Mouse (Mus musculus): Measurements from ENCODE around the gene Fam207a. TPM values are rescaled to one million over a fixed set of nuclear protein-coding genes. Genes with fewer than 3 reads are reported as not detected.

Fam207a gene
- total RNA-seq (2021) = 10 to 100 TPM; 11.7 to 12.0 TPM

DNA sequence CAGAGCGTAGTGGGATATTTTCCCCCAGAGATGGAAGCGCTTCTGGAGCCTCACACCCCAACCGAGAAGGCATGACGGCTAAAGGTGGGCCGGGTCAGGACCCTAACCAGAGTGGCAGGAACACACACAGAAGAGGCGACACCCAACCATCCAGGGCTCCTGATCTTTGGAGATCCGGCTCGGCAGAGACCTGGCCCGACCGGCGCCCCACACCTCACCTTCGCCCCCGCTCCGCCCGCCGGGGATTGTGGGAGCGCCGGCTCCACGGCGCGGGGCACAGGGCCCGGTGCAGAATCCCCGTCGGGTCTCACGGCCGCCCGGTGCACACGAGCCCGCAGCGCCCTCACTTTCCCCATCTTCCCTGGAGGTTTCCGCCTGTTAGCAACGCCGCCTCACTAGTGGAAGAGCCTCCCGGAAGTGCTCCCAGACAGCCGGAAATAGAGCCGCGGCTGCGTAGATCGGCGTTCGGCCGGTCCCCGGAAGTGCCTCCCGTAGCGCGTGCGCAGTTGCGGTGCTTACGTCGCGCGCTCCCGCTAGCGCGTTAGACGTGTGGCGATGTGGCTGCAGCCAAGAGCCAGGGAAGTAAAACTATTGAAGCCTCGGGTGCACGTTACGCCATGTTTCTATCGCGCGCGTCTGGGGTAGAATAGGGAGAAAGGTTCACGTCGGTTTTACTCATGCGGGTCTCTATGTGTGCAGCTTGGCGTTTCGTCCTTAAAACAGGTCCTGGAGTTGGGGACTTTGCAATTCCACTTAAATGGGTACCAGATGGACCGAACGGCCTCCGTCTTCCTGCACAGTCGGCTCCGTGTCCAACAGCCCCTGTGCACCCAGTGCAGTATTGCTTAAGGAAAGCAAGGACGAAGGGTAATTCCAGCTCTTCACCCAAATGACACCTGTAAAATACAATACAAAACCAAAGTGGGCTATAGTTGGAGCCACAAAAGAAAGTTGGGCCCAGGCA is at the start of gene Fam207a:
Gene Fam207a, minus strand, starts transcription at position 401 of the 964 bp plus-strand sequence.
- DNase-seq = peak; percentile 95 to 96
- intact Hi-C loops (cut with DNase I) = loop anchor here (5.0 kb wide), 1 partner anchor 107 kb away; the partner anchor contains the start of gene Ube2g2

DNA sequence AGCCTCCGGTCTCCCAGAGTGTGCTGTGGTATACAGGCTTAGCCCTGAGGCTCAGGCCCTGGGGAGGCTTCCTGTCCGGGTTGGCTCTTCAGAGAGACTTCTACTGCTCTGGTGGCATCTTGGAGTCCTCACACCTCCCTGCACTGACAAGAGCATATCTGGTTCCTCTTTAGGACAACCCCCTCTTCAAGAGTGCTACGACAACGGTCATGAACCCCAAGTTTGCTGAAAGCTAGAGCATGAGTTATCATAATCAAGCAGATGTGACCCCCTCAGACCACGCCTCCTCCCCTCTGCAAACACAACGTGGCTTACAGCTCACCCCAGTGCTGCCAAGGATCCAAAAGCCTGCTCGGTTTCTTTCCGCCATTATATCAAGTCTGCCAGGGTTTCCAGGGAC is 49.4 kb upstream of the Fam207a start:
- DNase-seq = no peak
- intact Hi-C loops (cut with DNase I) = loop anchor here (5.0 kb wide), 1 partner anchor 283 kb away; no protein-coding TSS in a partner anchor

DNA sequence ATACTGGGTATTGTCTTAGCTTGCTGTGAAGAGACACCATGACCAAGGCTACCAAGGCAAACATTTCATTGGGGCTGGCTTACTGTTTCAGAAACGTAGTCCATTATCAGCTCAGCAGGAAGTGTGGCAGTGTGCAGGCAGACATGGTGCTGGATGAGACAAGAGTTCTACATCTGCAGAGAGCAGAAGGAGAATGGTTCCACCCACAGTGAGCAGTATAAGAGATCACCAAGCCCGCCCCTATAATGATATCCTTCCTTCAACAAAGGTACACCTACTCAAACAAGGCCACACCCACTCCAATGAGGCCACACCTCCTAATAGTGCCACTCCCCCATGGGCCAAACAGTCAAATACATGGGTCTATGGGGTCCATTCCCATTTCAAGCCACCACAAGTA is 45.9 kb upstream of the Fam207a start:
- intact Hi-C loops (cut with DNase I) = no loop called here
- no peak for DNase-seq

DNA sequence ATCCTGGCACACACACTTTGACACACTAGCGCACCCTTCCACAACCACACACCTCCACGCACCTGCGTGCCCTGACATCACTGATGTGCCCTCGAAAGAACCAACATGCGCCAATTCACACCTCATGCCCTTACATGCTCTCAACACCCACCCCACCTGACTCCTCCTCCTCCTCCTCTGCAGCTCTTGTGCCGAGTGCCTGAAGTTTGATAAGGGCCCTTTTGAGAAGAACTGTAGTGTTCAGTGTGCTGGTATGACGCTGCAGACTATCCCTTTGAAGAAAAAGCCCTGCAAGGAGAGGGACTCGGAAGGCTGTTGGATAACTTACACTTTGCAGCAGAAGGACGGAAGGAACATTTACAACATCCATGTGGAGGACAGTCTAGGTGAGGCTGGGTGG is 45.2 kb upstream of the Fam207a start:
- no peak for DNase-seq
- intact Hi-C loops (cut with DNase I) = no loop called here

DNA sequence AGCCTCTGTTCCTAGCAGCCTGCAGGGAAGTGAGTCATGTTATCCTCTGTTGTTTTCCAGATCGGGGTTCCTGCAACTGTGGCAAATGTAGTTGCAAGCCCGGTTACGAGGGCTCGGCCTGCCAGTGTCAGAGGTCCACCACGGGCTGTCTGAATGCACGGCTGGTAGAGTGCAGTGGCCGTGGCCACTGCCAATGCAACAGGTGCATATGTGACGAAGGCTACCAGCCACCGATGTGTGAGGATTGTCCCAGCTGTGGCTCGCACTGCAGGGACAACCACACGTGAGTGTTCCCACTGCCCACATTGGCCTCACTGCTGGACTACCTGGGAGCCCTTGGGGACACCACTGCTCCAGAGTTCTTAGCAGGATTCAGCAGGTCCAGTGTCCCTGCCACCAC is 44.5 kb upstream of the Fam207a start:
- intact Hi-C loops (cut with DNase I) = no loop called here
- DNase-seq = no peak

DNA sequence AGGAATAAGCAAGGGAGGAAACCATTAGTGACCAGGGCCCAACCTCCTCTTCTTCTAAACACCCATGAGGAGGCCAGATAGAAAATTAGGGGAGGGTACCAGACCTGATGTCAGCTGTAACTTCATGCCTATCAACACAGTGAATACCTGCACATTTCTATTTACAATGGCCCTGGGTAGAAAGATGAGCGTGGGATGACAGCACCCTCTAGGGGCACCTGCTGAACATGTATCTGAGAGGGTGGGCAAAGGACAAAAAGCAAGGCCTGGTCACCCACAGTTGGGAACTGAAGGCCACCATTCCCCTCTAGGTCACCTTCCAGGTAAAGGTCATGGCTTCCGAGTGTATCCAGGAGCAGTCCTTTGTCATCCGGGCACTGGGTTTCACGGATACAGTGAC is 42.1 kb upstream of the Fam207a start:
- intact Hi-C loops (cut with DNase I) = no loop called here
- DNase-seq = no peak

DNA sequence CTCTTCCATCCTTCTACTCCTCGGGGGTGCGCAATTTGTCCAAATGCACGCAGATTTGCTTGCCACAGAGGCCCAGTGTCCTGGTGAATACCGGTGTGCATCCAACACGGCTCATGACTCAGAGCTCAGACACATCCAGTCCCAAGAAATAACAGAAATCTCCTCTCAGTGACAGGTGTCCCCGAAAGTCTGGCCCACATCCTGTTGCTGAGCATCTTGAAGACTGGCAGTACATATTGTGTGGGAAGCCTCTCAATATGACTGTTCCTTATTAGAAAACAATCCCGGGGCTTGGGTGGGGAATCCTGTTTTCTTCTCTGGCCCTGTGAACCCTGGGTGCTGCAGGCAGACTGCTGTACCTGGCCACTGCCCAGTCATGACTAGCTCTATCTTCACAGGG is 41.0 kb upstream of the Fam207a start:
- DNase-seq = no peak
- intact Hi-C loops (cut with DNase I) = no loop called here

DNA sequence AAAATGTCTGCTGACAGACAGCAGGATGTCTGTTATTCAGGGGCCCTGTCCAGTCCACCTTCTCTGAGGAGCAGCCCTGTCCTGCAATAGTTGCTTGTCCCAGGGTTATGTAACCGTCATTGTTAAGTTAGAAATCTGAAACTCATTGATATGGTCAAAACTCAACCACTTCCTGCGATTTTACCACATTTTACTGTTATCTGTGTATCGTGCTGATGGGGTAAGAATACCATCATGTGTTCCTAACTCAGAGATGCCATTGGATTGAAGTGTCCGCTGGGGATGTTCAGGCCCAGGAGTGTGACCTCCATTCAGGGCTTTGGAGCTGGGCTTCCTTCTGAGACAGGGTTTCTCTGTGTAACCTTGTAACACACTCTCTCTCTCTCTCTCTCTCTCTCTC is 39.3 kb upstream of the Fam207a start:
- no peak for DNase-seq
- intact Hi-C loops (cut with DNase I) = no loop called here

DNA sequence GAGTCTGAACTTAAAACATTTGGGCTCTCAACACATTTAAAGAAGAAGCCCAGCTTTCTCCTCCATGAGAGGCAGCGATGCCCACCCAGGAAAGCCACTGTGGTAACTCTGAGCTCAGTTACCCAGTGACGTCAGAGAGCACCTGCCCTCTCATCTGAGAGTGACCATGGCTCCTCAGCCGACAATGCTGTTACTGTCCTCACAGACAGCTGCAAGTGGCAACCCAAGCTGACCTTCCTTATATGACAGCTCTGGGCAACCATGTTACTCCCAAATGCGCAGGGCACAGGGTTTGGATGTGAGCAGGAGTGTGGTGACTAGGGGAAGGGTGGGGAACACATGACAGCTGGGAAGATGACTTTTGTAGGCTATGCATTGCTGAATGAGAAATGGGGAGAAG is 37.7 kb upstream of the Fam207a start:
- intact Hi-C loops (cut with DNase I) = no loop called here
- DNase-seq = no peak

DNA sequence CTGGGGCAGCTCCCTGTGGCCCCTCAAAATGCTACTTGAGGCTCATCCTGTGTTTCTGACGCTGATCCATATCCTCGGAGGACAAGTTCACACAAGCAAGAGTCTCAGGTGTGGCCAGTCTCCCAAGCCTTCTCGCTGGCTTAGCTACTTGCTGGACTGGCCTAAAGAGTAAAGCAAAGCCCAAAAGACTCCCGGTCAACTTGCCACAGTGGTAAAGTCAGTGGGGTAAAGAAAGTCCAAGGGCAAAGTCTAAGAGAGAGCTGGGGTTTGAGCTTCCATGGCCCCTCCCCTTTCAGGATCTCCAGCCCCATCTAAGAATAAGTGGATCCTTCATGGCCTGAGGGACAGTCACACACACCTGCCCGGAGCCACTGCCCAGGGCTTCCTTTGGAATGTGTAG is 36.6 kb upstream of the Fam207a start:
- intact Hi-C loops (cut with DNase I) = no loop called here
- no peak for DNase-seq

DNA sequence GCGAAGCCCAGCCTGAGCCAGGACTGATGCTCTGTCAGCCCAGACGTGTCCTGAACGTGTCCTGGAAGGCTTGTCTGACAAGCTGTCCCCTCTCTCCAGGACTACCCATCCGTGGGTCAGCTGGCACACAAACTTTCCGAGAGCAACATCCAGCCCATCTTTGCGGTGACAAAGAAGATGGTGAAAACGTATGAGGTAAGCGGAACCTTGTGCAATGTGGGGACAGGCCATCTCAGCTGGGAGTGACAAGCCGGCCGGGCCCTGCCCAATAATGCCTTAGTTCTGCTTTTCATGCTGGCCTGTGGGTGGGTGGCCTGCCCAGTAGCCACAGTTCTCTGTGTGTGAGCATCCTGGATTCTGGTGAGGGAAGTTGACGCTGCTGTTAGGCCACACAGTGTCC is 35.3 kb upstream of the Fam207a start:
- intact Hi-C loops (cut with DNase I) = no loop called here
- peak in 1 of 2 experiments; percentile 24 for DNase-seq

DNA sequence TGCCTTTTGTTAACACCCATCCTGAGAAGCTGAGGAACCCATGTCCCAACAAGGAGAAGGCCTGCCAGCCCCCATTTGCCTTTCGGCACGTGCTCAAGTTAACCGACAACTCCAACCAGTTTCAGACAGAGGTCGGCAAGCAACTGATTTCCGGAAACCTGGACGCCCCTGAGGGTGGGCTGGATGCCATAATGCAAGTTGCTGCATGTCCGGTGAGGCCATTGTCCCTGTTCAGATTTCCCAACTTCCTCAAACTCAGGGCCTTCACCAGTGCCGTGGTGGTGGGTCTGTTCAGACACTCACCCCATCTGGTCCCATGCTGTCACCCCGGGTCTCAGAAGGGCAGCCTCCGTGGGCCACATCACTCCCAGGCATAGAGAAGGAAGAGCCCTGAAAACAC is 33.0 kb upstream of the Fam207a start:
- intact Hi-C loops (cut with DNase I) = no loop called here
- DNase-seq = no peak

DNA sequence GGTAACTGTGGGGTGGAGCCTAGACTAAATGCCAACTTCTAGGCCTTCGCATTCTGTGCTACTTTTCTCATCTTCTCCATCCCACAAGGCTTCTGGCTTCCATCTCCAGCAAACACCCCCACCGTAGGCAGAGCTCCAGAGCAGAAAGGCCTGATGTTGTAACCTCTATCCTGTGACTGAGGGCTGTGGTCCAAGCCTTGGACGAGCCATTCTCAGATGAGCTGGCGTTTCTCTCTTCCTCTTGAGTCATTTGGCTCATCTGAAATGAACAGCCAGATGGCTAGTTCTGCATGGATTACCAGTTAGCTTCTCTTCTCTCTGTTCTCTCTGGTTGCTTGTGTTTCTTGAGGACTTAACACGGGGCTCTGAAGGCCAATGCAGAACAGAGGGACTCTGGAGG is 29.3 kb upstream of the Fam207a start:
- intact Hi-C loops (cut with DNase I) = no loop called here
- DNase-seq = peak; percentile 76

DNA sequence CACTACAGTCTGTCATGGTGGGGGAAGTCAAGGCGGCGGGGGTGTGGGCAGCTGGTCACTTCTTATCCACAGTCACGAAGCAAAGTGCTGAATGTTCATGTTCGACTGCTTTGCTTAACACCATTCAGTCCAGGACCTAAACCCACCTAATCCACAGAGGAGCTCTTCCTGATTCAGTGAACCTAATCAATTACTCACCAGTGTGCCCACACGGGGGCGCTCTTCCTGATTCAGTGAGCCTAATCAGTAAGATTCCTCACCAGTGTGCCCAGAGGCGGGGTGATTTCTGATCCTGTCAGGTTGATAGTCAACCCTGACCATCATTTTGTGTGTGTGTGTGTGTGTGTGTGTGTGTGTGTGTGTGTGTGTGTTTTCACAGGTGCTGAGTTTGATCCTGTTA is 27.6 kb upstream of the Fam207a start:
- DNase-seq = no peak
- intact Hi-C loops (cut with DNase I) = no loop called here

DNA sequence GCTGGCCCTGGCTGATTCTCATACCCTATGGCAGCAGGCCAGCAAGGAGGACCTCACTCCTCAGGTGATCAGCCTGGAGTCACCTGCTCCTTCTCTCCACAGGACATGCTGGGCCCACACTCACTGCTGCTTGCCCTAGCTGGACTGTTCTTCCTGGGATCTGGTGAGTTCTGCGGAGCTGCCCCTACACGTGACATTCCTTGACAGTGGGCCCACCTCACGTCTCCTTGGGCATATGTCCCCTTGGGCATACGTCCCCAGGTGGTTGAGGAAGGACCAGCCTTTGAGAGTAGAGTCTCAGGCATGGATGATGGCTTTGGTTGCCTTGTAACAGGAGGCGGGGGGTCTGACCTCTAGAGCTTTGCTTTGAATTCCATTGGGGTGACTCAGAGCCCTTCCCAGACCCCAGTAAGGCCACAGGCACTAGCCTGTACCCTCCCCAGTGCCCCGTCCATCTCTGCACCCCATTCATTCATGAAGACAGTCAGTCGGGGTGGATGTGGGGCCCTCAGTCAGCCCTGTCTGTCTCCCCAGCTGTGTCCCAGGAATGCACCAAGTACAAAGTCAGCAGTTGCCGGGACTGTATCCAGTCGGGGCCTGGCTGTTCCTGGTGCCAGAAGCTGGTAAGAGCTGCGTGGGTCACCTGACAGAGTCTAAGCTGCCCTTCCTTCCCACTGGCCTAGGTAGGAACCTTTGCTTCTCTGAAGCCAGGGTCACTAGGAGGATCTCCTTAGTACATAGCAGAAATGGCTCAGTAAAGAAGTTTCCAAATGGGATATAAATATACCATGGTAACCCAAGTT is 26.5 kb upstream of the Fam207a start:
- intact Hi-C loops (cut with DNase I) = no loop called here
- no peak for DNase-seq

DNA sequence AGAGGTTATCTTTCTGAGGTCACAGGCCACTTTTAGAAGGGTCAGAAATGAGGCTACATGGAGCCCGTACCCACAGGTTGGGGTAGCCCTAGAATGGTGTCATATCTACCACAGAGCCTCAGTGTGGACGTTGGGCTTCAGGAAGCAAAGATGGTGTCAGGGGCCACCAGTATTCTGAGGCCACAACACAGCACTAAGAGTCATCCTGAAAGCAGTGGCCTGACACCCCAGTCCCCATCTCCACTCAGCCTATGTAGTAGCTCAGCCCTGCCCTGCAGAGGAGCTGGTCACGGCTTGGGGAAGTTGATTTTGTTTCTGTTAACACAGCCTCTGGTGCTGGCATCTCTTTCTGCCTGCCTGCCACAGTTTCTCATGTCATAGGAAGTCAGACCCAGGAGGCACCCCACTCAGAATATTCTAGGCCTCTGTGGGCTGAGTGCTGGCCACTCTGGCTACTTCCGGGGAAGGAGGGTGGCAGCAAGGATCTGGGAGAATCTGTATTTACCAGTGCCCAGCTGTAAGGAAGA is 25.1 kb upstream of the Fam207a start:
- intact Hi-C loops (cut with DNase I) = no loop called here
- no peak for DNase-seq

DNA sequence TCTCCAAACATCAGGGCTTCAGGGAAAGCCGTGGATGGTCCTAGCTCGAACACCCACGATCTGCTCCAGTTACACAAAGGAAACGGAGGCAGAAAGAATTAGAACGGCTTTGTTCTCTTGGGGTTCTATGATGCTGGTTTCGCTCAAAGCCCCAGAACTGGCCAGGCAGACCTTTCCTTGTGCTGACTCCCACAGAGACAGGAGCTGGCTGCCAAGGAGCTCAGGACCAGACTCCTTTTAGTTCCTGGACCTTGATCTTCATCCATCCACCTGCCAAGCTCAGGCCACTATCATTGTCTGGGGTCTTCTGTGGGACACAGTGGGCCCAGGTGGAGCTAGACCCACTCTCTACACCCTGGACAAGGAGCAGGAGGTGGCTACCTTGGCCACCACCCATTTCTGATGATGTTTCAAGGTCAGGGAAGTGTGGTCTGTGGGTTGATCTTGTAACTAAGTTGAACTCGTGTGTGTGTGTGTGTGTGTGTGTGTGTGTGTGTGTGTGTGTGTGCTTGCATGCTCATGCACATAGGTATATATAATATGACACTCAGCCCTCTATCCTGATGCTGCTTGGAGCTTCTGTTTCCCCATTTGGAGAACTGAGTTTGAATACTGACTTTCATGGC is 23.8 kb upstream of the Fam207a start:
- intact Hi-C loops (cut with DNase I) = no loop called here
- DNase-seq = no peak

DNA sequence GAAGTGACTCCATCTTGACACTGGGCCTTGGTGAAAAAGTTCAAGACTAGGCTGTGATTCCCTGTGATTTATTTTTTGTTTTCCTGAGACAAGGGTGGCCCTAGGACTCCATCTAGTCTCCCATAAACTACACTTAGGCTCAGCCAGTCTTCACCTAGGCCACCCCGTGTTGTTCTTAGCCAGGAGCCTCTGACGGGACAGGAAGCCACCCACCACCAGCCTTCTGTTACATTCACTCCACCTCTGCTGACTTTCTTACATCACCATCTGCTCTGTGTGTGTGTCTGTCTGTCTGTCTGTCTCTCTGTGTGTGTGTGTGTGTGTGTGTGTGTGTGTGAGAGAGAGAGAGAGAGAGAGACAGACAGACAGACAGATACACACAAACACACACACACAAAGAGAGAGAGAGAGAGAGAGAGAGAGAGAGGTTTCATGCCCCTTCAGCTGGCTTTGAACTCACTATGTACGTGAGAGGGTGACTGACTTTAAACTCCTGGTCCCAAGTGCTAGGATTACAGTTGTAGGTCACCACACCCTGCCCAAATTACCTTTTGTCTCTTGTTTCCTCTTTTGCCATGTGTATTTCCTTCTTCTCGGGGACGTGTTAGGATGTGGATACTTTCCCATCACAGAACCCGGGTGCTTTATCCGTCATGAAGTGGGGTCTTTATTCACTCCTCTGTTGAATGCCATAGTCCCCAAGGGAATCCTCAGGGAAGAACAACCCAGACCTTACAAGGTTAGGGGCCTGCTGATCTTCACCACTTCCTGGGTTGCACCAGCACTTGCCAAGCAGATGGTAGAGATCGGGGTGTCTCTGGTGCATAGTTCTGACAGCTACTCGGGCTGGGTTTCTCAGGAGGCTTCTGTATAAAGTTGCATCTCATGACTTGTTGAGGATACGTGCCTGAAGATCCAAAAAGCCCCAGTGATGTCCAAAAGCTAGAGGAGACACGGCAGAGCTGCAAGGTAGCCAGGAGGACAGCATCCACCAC is 21.9 kb upstream of the Fam207a start:
- no peak for DNase-seq

DNA sequence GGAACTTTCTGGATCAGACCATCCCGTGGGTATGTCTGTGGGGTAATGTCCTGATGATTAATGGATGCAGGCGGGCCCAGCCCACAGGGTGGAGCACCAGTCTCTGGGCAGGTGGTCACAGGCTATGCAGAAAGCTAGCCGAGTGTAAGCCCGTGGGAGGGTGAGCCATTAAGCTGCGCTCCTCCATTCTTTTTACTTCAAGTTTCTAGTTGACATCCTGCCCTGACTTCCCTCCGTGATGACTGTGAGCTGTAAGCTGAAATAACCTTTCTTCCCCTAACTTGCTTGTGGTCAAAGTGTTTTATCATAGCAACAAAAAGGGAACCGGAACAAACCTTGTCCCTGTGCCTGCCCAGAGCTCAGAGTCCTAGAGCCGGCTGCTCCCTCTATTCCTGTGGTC is 21.1 kb upstream of the Fam207a start:
- intact Hi-C loops (cut with DNase I) = no loop called here
- no peak for DNase-seq

More for the DNA sequence above, 21.9 kb upstream of the Fam207a start:
- intact Hi-C loops (cut with DNase I) = no loop called here

DNA sequence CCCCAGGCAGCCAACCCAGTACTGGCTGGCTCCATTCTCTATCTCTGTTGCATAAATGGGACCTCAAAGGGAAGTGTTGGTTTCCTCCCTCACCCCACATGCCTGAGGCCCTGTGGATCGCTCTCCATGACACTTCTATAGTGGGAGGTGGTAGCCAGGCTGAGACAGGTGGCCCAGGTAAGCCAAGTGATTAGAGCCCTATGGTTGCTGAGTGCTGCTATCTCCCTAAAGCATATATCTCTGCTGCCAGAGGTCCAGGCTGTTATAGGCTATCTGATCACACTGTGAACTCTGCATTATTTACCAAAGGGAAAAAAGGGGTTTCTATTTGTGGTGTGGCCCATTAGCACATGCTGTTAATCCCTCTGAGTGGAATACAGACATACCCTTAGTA is 16.4 kb upstream of the Fam207a start:
- DNase-seq = no peak
- intact Hi-C loops (cut with DNase I) = no loop called here
